Mouse (Mus musculus): ENCODE measurements around the gene Zfp184. TPM values are rescaled to one million over a fixed set of nuclear protein-coding genes. Genes with fewer than 3 reads are reported as not detected.

Zfp184 gene
- polyA plus RNA-seq, 1 experiment from 2014 or later, result 23.2 TPM

GRCm38 (mm10) chr13:21993957-21994738, 49.3 kb downstream of the Zfp184 start:
- Histone ChIP-seq H3K9me3 (no peaks in the 10 kb centered on the region; the same call in 1 of the 2 replicates), H3K36me3 (no peaks in the 10 kb centered on the region), H3K27me3 (peaks cover 53% of the 10 kb centered on the region), H3K27ac (no peak overlapping the region), H3K4me2 (peak overlapping the region; percentile 15; the same call in 1 of the 2 replicates), H3K9ac (replicated peaks) (no peak overlapping the region), H3K4me3 (replicated peaks) (no peak overlapping the region), H3K4me1 (replicated peaks) (peaks cover 16% of the 10 kb centered on the region; the same call in 1 of the 2 replicates)
- ATAC-seq (ENCODE audit: insufficient number of reproducible peaks, insufficient read depth, low FRiP score, low TSS enrichment, low read depth), result no peak
- under 1% methylated on average over 22 of the region's 22 CpGs for whole genome bisulfite sequencing

GRCm38 (mm10) chr13:21994896-21995295, 50.0 kb downstream of the Zfp184 start:
- Histone ChIP-seq H3K4me3 (replicated peaks) (peak overlapping the region; percentile 33), H3K9ac (replicated peaks) (no peak overlapping the region), H3K27me3 (peaks cover 59% of the 10 kb centered on the region), H3K27ac (no peak overlapping the region), H3K4me2 (peak overlapping the region; percentile 51), H3K9me3 (no peaks in the 10 kb centered on the region; the same call in 1 of the 2 replicates), H3K36me3 (no peaks in the 10 kb centered on the region), H3K4me1 (replicated peaks) (peaks cover 16% of the 10 kb centered on the region; the same call in 1 of the 2 replicates)
- no peak for ATAC-seq (ENCODE audit: insufficient number of reproducible peaks, insufficient read depth, low FRiP score, low TSS enrichment, low read depth)
- WGBS, result 6% methylated on average over 8 of the region's 8 CpGs

- Histone ChIP-seq H3K27ac (no peak overlapping the region), H3K4me1 (replicated peaks) (peaks cover 16% of the 10 kb centered on the region; the same call in 1 of the 2 replicates), H3K36me3 (no peaks in the 10 kb centered on the region), H3K4me3 (replicated peaks) (peak overlapping the region; percentile 33), H3K9ac (replicated peaks) (no peak overlapping the region; the same call in 1 of the 2 replicates), H3K27me3 (peaks cover 65% of the 10 kb centered on the region), H3K9me3 (no peaks in the 10 kb centered on the region; the same call in 1 of the 2 replicates), H3K4me2 (peak overlapping the region; percentile 51)
- WGBS, result under 1% methylated on average over 21 of the region's 21 CpGs
- no peak for ATAC-seq (ENCODE audit: insufficient number of reproducible peaks, insufficient read depth, low FRiP score, low TSS enrichment, low read depth)
These were observed 50.5 kb downstream of the Zfp184 start for GRCm38 (mm10) chr13:21995331-21995914.

- H3K9me3 ChIP-seq, result no peaks in the 10 kb centered on the region; the same call in 1 of the 2 replicates
- no peak overlapping the region for H3K9ac ChIP-seq (replicated peaks)
- H3K27me3 ChIP-seq, result peaks cover 73% of the 10 kb centered on the region
- peak overlapping the region; percentile 33 for H3K4me3 ChIP-seq (replicated peaks)
- peaks cover 16% of the 10 kb centered on the region; the same call in 1 of the 2 replicates for H3K4me1 ChIP-seq (replicated peaks)
- H3K36me3 ChIP-seq, result no peaks in the 10 kb centered on the region
- no peak for ATAC-seq (ENCODE audit: insufficient number of reproducible peaks, insufficient read depth, low FRiP score, low TSS enrichment, low read depth)
- whole genome bisulfite sequencing, result 1% methylated on average over 12 of the region's 12 CpGs
- H3K27ac ChIP-seq, result no peak overlapping the region
- peak overlapping the region; percentile 51 for H3K4me2 ChIP-seq
These were observed 51.4 kb downstream of the Zfp184 start for GRCm38 (mm10) chr13:21996101-21996839.

- peaks cover 78% of the 10 kb centered on the region for H3K27me3 ChIP-seq
- H3K4me1 ChIP-seq (replicated peaks), result peaks cover 16% of the 10 kb centered on the region; the same call in 1 of the 2 replicates
- H3K4me2 ChIP-seq, result peak overlapping the region; percentile 35
- no peak overlapping the region for H3K9ac ChIP-seq (replicated peaks)
- peak overlapping the region; percentile 15 for H3K4me3 ChIP-seq (replicated peaks)
- H3K27ac ChIP-seq, result no peak overlapping the region
- no peaks in the 10 kb centered on the region for H3K36me3 ChIP-seq
- WGBS, result under 1% methylated on average over 13 of the region's 13 CpGs
- no peak for ATAC-seq (ENCODE audit: insufficient number of reproducible peaks, insufficient read depth, low FRiP score, low TSS enrichment, low read depth)
- no peaks in the 10 kb centered on the region for H3K9me3 ChIP-seq
These were observed 51.9 kb downstream of the Zfp184 start for GRCm38 (mm10) chr13:21996840-21997185.

GRCm38 (mm10) chr13:21997201-21997820, 52.4 kb downstream of the Zfp184 start:
- Histone ChIP-seq H3K9me3 (no peaks in the 10 kb centered on the region), H3K4me3 (replicated peaks) (peak overlapping the region; percentile 15), H3K4me1 (replicated peaks) (peaks cover 16% of the 10 kb centered on the region; the same call in 1 of the 2 replicates), H3K36me3 (no peaks in the 10 kb centered on the region), H3K27me3 (peaks cover 83% of the 10 kb centered on the region), H3K9ac (replicated peaks) (no peak overlapping the region), H3K4me2 (peak overlapping the region; percentile 35), H3K27ac (no peak overlapping the region)
- ATAC-seq (ENCODE audit: insufficient number of reproducible peaks, insufficient read depth, low FRiP score, low TSS enrichment, low read depth), result no peak
- whole genome bisulfite sequencing, result 1% methylated on average over 21 of the region's 21 CpGs

GRCm38 (mm10) chr13:21997821-21998220, 52.9 kb downstream of the Zfp184 start:
- Histone ChIP-seq H3K4me3 (replicated peaks) (no peak overlapping the region), H3K9me3 (no peaks in the 10 kb centered on the region), H3K27me3 (peaks cover 87% of the 10 kb centered on the region), H3K36me3 (no peaks in the 10 kb centered on the region), H3K27ac (no peak overlapping the region), H3K4me2 (peak overlapping the region; percentile 35; the same call in 1 of the 2 replicates), H3K4me1 (replicated peaks) (peaks cover 16% of the 10 kb centered on the region; the same call in 1 of the 2 replicates), H3K9ac (replicated peaks) (no peak overlapping the region)
- no peak for ATAC-seq (ENCODE audit: insufficient number of reproducible peaks, insufficient read depth, low FRiP score, low TSS enrichment, low read depth)
- WGBS, result 7% methylated on average over 4 of the region's 4 CpGs

- peaks cover 90% of the 10 kb centered on the region for H3K27me3 ChIP-seq
- H3K36me3 ChIP-seq, result no peaks in the 10 kb centered on the region
- no peak overlapping the region for H3K4me2 ChIP-seq
- no peak overlapping the region for H3K9ac ChIP-seq (replicated peaks)
- H3K9me3 ChIP-seq, result no peaks in the 10 kb centered on the region
- no peak overlapping the region for H3K4me3 ChIP-seq (replicated peaks)
- peaks cover 16% of the 10 kb centered on the region; the same call in 1 of the 2 replicates for H3K4me1 ChIP-seq (replicated peaks)
- H3K27ac ChIP-seq, result no peak overlapping the region
- no peak for ATAC-seq (ENCODE audit: insufficient number of reproducible peaks, insufficient read depth, low FRiP score, low TSS enrichment, low read depth)
- WGBS, result 16% methylated on average over 3 of the region's 3 CpGs
These were observed 53.5 kb downstream of the Zfp184 start for GRCm38 (mm10) chr13:21998412-21998811.

GRCm38 (mm10) chr13:21999147-21999546, 54.3 kb downstream of the Zfp184 start:
- no peak for ATAC-seq (ENCODE audit: insufficient number of reproducible peaks, insufficient read depth, low FRiP score, low TSS enrichment, low read depth)
- no peak overlapping the region for H3K9ac ChIP-seq (replicated peaks)
- no peak overlapping the region for H3K27ac ChIP-seq
- H3K4me3 ChIP-seq (replicated peaks), result no peak overlapping the region
- no peak overlapping the region for H3K4me2 ChIP-seq
- H3K9me3 ChIP-seq, result no peaks in the 10 kb centered on the region
- H3K4me1 ChIP-seq (replicated peaks), result peaks cover 16% of the 10 kb centered on the region; the same call in 1 of the 2 replicates
- peaks cover 93% of the 10 kb centered on the region for H3K27me3 ChIP-seq
- WGBS, result 32% methylated on average over 4 of the region's 4 CpGs
- no peaks in the 10 kb centered on the region for H3K36me3 ChIP-seq

- H3K27me3 ChIP-seq, result peaks cover 99% of the 10 kb centered on the region
- WGBS, result 51% methylated on average over 2 of the region's 2 CpGs
- no peak overlapping the region for H3K4me3 ChIP-seq (replicated peaks)
- no peak overlapping the region for H3K9ac ChIP-seq (replicated peaks)
- no peak for ATAC-seq (ENCODE audit: insufficient number of reproducible peaks, insufficient read depth, low FRiP score, low TSS enrichment, low read depth)
- no peaks in the 10 kb centered on the region for H3K36me3 ChIP-seq
- no peaks in the 10 kb centered on the region for H3K9me3 ChIP-seq
- H3K27ac ChIP-seq, result no peak overlapping the region
- no peak overlapping the region for H3K4me2 ChIP-seq
- peaks cover 17% of the 10 kb centered on the region for H3K4me1 ChIP-seq (replicated peaks)
These were observed 56.5 kb downstream of the Zfp184 start for GRCm38 (mm10) chr13:22001346-22001745.
